Comparison of ENCODE assay signal across 9 mouse cellular contexts in genomic region chr17:84003489-84004234, GRCm38 (mm10).
DNase-seq lines count a peak whose midpoint lies in the region; ATAC-seq and TF ChIP-seq lines count a peak whose summit lies in the region.
"Had no signal": no experiment of that assay in that cellular context is flagged by ENCODE, and none has a peak within 500 bp of the region (broad histone marks: within the 10 kb centered on the region; RNA-seq: fewer than 3 reads in every experiment).

No protein-coding gene starts in this region.

- TF ChIP-seq EP300 in liver, postnatal 0 days (IDR thresholded peaks at IDR 0.05; ENCODE audit: low read depth): no peak

- TF ChIP-seq CTCF in G1E (IDR thresholded peaks at IDR 0.05; ENCODE audit: low read depth, low read length): no peak
- no peak for TF ChIP-seq CTCF in liver, postnatal 0 days (IDR thresholded peaks at IDR 0.05; ENCODE audit: low read depth)

- peaks cover 40% of the 10 kb centered on the region for H3K4me1 ChIP-seq in kidney, embryonic 15.5 days
- H3K4me1 ChIP-seq in kidney, embryonic 14.5 days (ENCODE audit: control insufficient read depth, insufficient read depth, low read length): peaks cover 7% of the 10 kb centered on the region
- H3K4me1 ChIP-seq in G1E (ENCODE audit: insufficient read depth, low read depth, low read length): peaks cover 50% of the 10 kb centered on the region
- peaks cover 16% of the 10 kb centered on the region for H3K4me1 ChIP-seq in liver, postnatal 0 days (ENCODE audit: insufficient read depth)

- no peak overlapping the region for H3K4me3 ChIP-seq in kidney, embryonic 15.5 days (replicated peaks)
- no peak overlapping the region for H3K4me3 ChIP-seq in kidney, embryonic 14.5 days (ENCODE audit: low read length)
- no peak overlapping the region for H3K4me3 ChIP-seq in G1E (ENCODE audit: low read depth, low read length)
- H3K4me3 ChIP-seq in liver, postnatal 0 days (ENCODE audit: low read depth, low read length): no peak overlapping the region

- no peaks in the 10 kb centered on the region for H3K36me3 ChIP-seq in kidney, embryonic 15.5 days
- no peaks in the 10 kb centered on the region for H3K36me3 ChIP-seq in kidney, embryonic 14.5 days (ENCODE audit: control insufficient read depth, insufficient read depth, low read length)
- H3K36me3 ChIP-seq in G1E (replicated peaks): no peaks in the 10 kb centered on the region
- no peaks in the 10 kb centered on the region for H3K36me3 ChIP-seq in liver, postnatal 0 days (replicated peaks; ENCODE audit: insufficient read depth, low read length)

- WGBS in kidney, embryonic 15.5 days: 56% methylated on average over 9 of the region's 9 CpGs
- whole genome bisulfite sequencing in kidney, embryonic 14.5 days: 49% methylated on average over 9 of the region's 9 CpGs
- 62% methylated on average over 9 of the region's 9 CpGs for WGBS in liver, postnatal 0 days (ENCODE audit: insufficient replicate concordance)

- no peak for ATAC-seq in kidney, embryonic 15.5 days (replicated peaks; ENCODE audit: low FRiP score)
- no peak for ATAC-seq in kidney, embryonic 14.5 days (ENCODE audit: low FRiP score, low TSS enrichment)
- ATAC-seq in G1E (ENCODE audit: extremely low read depth, insufficient number of reproducible peaks, low FRiP score, poor library complexity, severe bottlenecking): peak; percentile 34; the same call in 1 of the 2 replicates
- 0 out of 2 replicates have a peak, but pooled peaks have one; percentile 14 for ATAC-seq in liver, postnatal 0 days

- no peak for DNase-seq in G1E (ENCODE audit: low spot score)
- DNase-seq in gastrocnemius, postnatal 14 days: peak; percentile 58
- DNase-seq in liver, postnatal 0 days: no peak
- no peak for DNase-seq in left cerebral cortex, postnatal 4 days
- no peak for DNase-seq in lung, adult 18-20 months
- DNase-seq in layer of hippocampus, adult 8-10 months (ENCODE audit: low spot score in 2 of 2): no peak

- 0 out of 2 replicates have a peak overlapping the region, but pooled peaks have one; percentile 7 for H3K27ac ChIP-seq in kidney, embryonic 15.5 days
- H3K27ac ChIP-seq in kidney, embryonic 14.5 days (ENCODE audit: low read depth, low read length): no peak overlapping the region
- H3K27ac ChIP-seq in liver, postnatal 0 days (ENCODE audit: low read depth): peak overlapping the region; percentile 51
- H3K27ac ChIP-seq: liver, embryonic 14.5 days had no signal

- H3K27me3 ChIP-seq in kidney, embryonic 15.5 days: no peaks in the 10 kb centered on the region
- no peaks in the 10 kb centered on the region for H3K27me3 ChIP-seq in kidney, embryonic 14.5 days (ENCODE audit: control insufficient read depth, insufficient read depth, low read length)
- peaks cover 29% of the 10 kb centered on the region for H3K27me3 ChIP-seq in G1E (ENCODE audit: insufficient read depth, low read length)
- H3K27me3 ChIP-seq in liver, postnatal 0 days (ENCODE audit: insufficient read depth, low read length): no peaks in the 10 kb centered on the region

- H3K9ac ChIP-seq in kidney, embryonic 15.5 days: no peak overlapping the region
- no peak overlapping the region for H3K9ac ChIP-seq in kidney, embryonic 14.5 days (ENCODE audit: low read depth, low read length)
- H3K9ac ChIP-seq in liver, postnatal 0 days (replicated peaks): no peak overlapping the region
- H3K9ac ChIP-seq: liver, embryonic 14.5 days had no signal

- no peak overlapping the region for H3K4me2 ChIP-seq in kidney, embryonic 15.5 days
- no peak overlapping the region for H3K4me2 ChIP-seq in kidney, embryonic 14.5 days (replicated peaks; ENCODE audit: low read depth, low read length)
- no peak overlapping the region for H3K4me2 ChIP-seq in liver, postnatal 0 days (ENCODE audit: low read depth, low read length)

- intact Hi-C loops in gastrocnemius, postnatal 14 days (cut with DNase I; ENCODE audit: low total_unique reads): no loop called here
- intact Hi-C loops in left cerebral cortex, postnatal 4 days (cut with DNase I): no loop called here

- H3K9me3 ChIP-seq in kidney, embryonic 15.5 days (replicated peaks): no peaks in the 10 kb centered on the region
- no peaks in the 10 kb centered on the region for H3K9me3 ChIP-seq in kidney, embryonic 14.5 days (ENCODE audit: control insufficient read depth, low read length)
- no peaks in the 10 kb centered on the region for H3K9me3 ChIP-seq in G1E (replicated peaks)
- H3K9me3 ChIP-seq in liver, postnatal 0 days (ENCODE audit: low read length): no peaks in the 10 kb centered on the region

Comparison
In these comparisons a context has a peak if more than half of its experiments do, and no peak if none do; other contexts are left out.
1. ATAC-seq: peak in G1E (single experiment) and liver, postnatal 0 days (single experiment); none in kidney, embryonic 15.5 days (single experiment) and kidney, embryonic 14.5 days (single experiment).